Mouse (Mus musculus) CH12.LX (cell line): ENCODE measurements around the gene Vpreb2. TPM values are rescaled to one million over a fixed set of nuclear protein-coding genes. Genes with fewer than 3 reads are reported as not detected.
"Not testable (repeated sequence)": the region's sequence is repeated elsewhere in the genome, so short reads cannot be mapped to it uniquely, and the experiment has no call there.

Source experiments
- DNase-seq: peaks from one replicate; pipeline ENCODE4 v3.0.0-alpha.2; 2013; ENCODE audit errors: extremely low read depth
- H3K27ac ChIP-seq: 2 replicates; pipeline ENCODE4 v1.5.1; 2012; ENCODE audit warnings: low read depth, mild to moderate bottlenecking, control low read depth, moderate library complexity; ENCODE audit not compliant: insufficient read depth
- H3K27me3 ChIP-seq: replicated peaks from 2 replicates; pipeline ENCODE3; 2012; ENCODE audit warnings: inconsistent platforms
- H3K36me3 ChIP-seq, 2 experiments: replicated peaks in 1 of 2; 2 replicates each; pipeline versions ENCODE3 to v1.6.1; 2012; ENCODE audit warnings: inconsistent platforms in 1 of 2, low read length in 1 of 2, mild to moderate bottlenecking in 1 of 2, mixed read lengths in 1 of 2, moderate library complexity in 1 of 2; ENCODE audit not compliant: control insufficient read depth in 1 of 2, insufficient read depth in 1 of 2
- H3K4me1 ChIP-seq, 2 experiments: 2 replicates each; pipeline ENCODE4 v1.6.1; 2012; ENCODE audit warnings: inconsistent platforms in 1 of 2, moderate library complexity in 1 of 2; ENCODE audit not compliant: insufficient read depth in 2 of 2, control insufficient read depth in 1 of 2
- H3K4me2 ChIP-seq: 2 replicates; pipeline ENCODE4 v1.6.1; 2012; ENCODE audit warnings: low read depth, mild to moderate bottlenecking, control low read depth; ENCODE audit not compliant: poor library complexity, insufficient read depth, severe bottlenecking
- H3K4me3 ChIP-seq, 3 experiments: fragments of 150-350 bp in 1 of 3; sonication (generic) in 1 of 3; replicated peaks in 1 of 3; 2 replicates each; pipeline versions ENCODE3 to v1.5.1; 2011 to 2012; ENCODE audit warnings: low read depth in 2 of 3, low read length in 2 of 3, mild to moderate bottlenecking in 2 of 3, moderate library complexity in 2 of 3, control low read depth in 1 of 3, improper control_type of control experiment in 1 of 3, inconsistent platforms in 1 of 3, mixed read lengths in 1 of 3; ENCODE audit not compliant: poor library complexity in 1 of 3
- H3K79me2 ChIP-seq: replicated peaks from 2 replicates; pipeline ENCODE4 v1.6.1; 2012; ENCODE audit warnings: mild to moderate bottlenecking, moderate library complexity; ENCODE audit not compliant: control insufficient read depth, poor library complexity, insufficient read depth, severe bottlenecking; ENCODE audit errors: extremely low read depth
- H3K9ac ChIP-seq: 2 replicates; pipeline ENCODE4 v1.6.1; 2012; ENCODE audit warnings: low read depth, mild to moderate bottlenecking, control low read depth, moderate library complexity; ENCODE audit not compliant: insufficient read depth
- H3K9me3 ChIP-seq: replicated peaks from 2 replicates; pipeline ENCODE3; 2012; ENCODE audit warnings: low read length, inconsistent platforms, mixed read lengths
- BHLHE40 ChIP-seq: IDR thresholded peaks from 2 replicates; pipeline ENCODE4 v1.6.1; 2011; ENCODE audit warnings: mild to moderate bottlenecking, low read depth, low read length, improper control_type of control experiment
- CHD1 ChIP-seq: IDR thresholded peaks from 2 replicates; pipeline ENCODE4 v1.6.1; 2012; ENCODE audit warnings: low read depth, low read length, improper control_type of control experiment, inconsistent platforms
- CHD2 ChIP-seq: IDR thresholded peaks from 2 replicates; pipeline ENCODE4 v1.6.1; 2011; ENCODE audit warnings: low read length, improper control_type of control experiment
- CTCF ChIP-seq, 2 experiments: IDR thresholded peaks in 1 of 2; conservative IDR thresholded peaks in 1 of 2; 2 replicates each; pipeline ENCODE4 v1.5.1; 2011 to 2012; ENCODE audit warnings: low read depth in 2 of 2, low read length in 2 of 2, improper control_type of control experiment in 1 of 2, inconsistent platforms in 1 of 2, mild to moderate bottlenecking in 1 of 2, moderate library complexity in 1 of 2
- E2F4 ChIP-seq: IDR thresholded peaks from 2 replicates; pipeline ENCODE4 v1.6.1; 2011; ENCODE audit warnings: low read depth, low read length, improper control_type of control experiment; ENCODE audit not compliant: insufficient replicate concordance
- EP300 ChIP-seq: IDR thresholded peaks from 2 replicates; pipeline ENCODE4 v1.6.1; 2011; ENCODE audit warnings: low read length, improper control_type of control experiment
- ETS1 ChIP-seq: conservative IDR thresholded peaks from 2 replicates; pipeline ENCODE4 v1.6.1; 2012; ENCODE audit warnings: low read depth, mild to moderate bottlenecking, inconsistent platforms, low read length, improper control_type of control experiment, moderate library complexity
- IRF4 ChIP-seq: IDR thresholded peaks from 2 replicates; pipeline ENCODE4 v1.6.1; 2014; ENCODE audit warnings: low read depth, mild to moderate bottlenecking, inconsistent platforms, low read length, improper control_type of control experiment
- JUN ChIP-seq: IDR thresholded peaks from 2 replicates; pipeline ENCODE4 v1.6.1; 2011; ENCODE audit warnings: low read depth, mild to moderate bottlenecking, low read length, improper control_type of control experiment, moderate library complexity; ENCODE audit not compliant: insufficient read depth
- JUND ChIP-seq: conservative IDR thresholded peaks from 2 replicates; pipeline ENCODE4 v1.6.1; 2011; ENCODE audit warnings: low read depth, low read length, improper control_type of control experiment
- MAFK ChIP-seq: IDR thresholded peaks from 2 replicates; pipeline ENCODE4 v1.6.1; 2011; ENCODE audit warnings: low read length, improper control_type of control experiment; ENCODE audit not compliant: insufficient replicate concordance
- MAX ChIP-seq: IDR thresholded peaks from 2 replicates; pipeline ENCODE4 v1.6.1; 2011; ENCODE audit warnings: low read length, improper control_type of control experiment
- MXI1 ChIP-seq: IDR thresholded peaks from 2 replicates; pipeline ENCODE4 v1.6.1; 2011; ENCODE audit warnings: mild to moderate bottlenecking, low read depth, low read length, improper control_type of control experiment
- MYC ChIP-seq: IDR thresholded peaks from 2 replicates; pipeline ENCODE4 v1.6.1; 2011; ENCODE audit warnings: low read depth, mild to moderate bottlenecking, improper control_type of control experiment, low read length
- NELFE ChIP-seq: IDR thresholded peaks from 2 replicates; pipeline ENCODE4 v1.6.1; 2011; ENCODE audit warnings: low read depth, low read length, improper control_type of control experiment
- NRF1 ChIP-seq: IDR thresholded peaks from 2 replicates; pipeline ENCODE4 v1.6.1; 2014; ENCODE audit warnings: low read depth, mild to moderate bottlenecking, inconsistent platforms, low read length, improper control_type of control experiment, moderate library complexity
- PAX5 ChIP-seq: IDR thresholded peaks from 2 replicates; pipeline ENCODE4 v1.6.1; 2012; ENCODE audit warnings: low read length, inconsistent platforms, mixed read lengths
- POLR2A ChIP-seq: IDR thresholded peaks from 2 replicates; pipeline ENCODE4 v1.6.1; 2011; ENCODE audit warnings: low read depth, mild to moderate bottlenecking, improper control_type of control experiment, low read length
- POLR2AphosphoS2 ChIP-seq: IDR thresholded peaks from 2 replicates; pipeline ENCODE4 v1.6.1; 2011; ENCODE audit warnings: low read depth, low read length, improper control_type of control experiment
- RCOR1 ChIP-seq: conservative IDR thresholded peaks from 2 replicates; pipeline ENCODE4 v1.6.1; 2012; ENCODE audit warnings: low read depth, mild to moderate bottlenecking, inconsistent platforms, low read length, improper control_type of control experiment
- SIN3A ChIP-seq: IDR thresholded peaks from 2 replicates; pipeline ENCODE4 v1.6.1; 2012; ENCODE audit warnings: low read length, improper control_type of control experiment, inconsistent platforms
- SMC3 ChIP-seq: IDR thresholded peaks from 2 replicates; pipeline ENCODE4 v1.6.1; 2011; ENCODE audit warnings: low read depth, low read length, improper control_type of control experiment
- USF1 ChIP-seq: IDR thresholded peaks from 2 replicates; pipeline ENCODE4 v1.6.1; 2014; ENCODE audit warnings: low read depth, mild to moderate bottlenecking, inconsistent platforms, low read length, improper control_type of control experiment
- ZMIZ1 ChIP-seq: IDR thresholded peaks from 2 replicates; pipeline ENCODE4 v1.6.1; 2012; ENCODE audit warnings: low read depth, mild to moderate bottlenecking, inconsistent platforms, low read length, improper control_type of control experiment
- ZNF384 ChIP-seq: IDR thresholded peaks from 2 replicates; pipeline ENCODE4 v1.6.1; 2012; ENCODE audit warnings: low read depth, low read length, improper control_type of control experiment, inconsistent platforms
- dilution Hi-C: fragments of 300-500 bp; cut with MboI; formaldehyde crosslinking; loops from 2 replicates; pipeline ENCODE4 v1.14.3; 2020; ENCODE audit warnings: low sequenced_read_pairs; ENCODE audit not compliant: extremely low pct_unique_long_range_greater_than_20kb, extremely low pct_ligation_motif_present
- in situ Hi-C: fragments of 300-500 bp; cut with MboI; formaldehyde crosslinking; loops from 3 replicates; pipeline ENCODE4 v1.14.3; 2019; ENCODE audit warnings: low sequenced_read_pairs, low pct_ligation_motif_present, low pct_unique_long_range_greater_than_20kb, mixed read lengths
- polyA plus RNA-seq: library from polyadenylated mRNA; unstranded; fragments of >175 nt; gene quantifications from 2 replicates; pipeline ENCODE4 v1.2.1, GENCODE M21; 2012; ENCODE audit warnings: low read depth; ENCODE audit not compliant: insufficient read length
- total RNA-seq, 2 experiments: library from RNA; depleted of rRNA; stranded (reverse); fragments of 300-350 nt in 1 of 2; fragments of >200 nt in 1 of 2; gene quantifications; 2 replicates each; pipeline ENCODE4 v1.2.3; 2012 to 2014

Vpreb2 gene
- total and polyA plus RNA-seq, 3 experiments: 0.54 TPM; not detected in 2

GRCm38 (mm10) chr16:17950068-17950467, 30.2 kb upstream of the Vpreb2 start:
- Histone ChIP-seq H3K4me1 (peaks cover 0 to 6% of the 10 kb centered on the region in 2 experiments; a peak in 1 of 4 replicates), H3K9me3 (peaks cover 5% of the 10 kb centered on the region), H3K79me2 (no peaks in the 10 kb centered on the region), H3K27me3 (peaks cover 46% of the 10 kb centered on the region), H3K4me3 (no peak overlapping the region), H3K4me2 (no peak overlapping the region), H3K9ac (no peak overlapping the region), H3K27ac (no peak overlapping the region), H3K36me3 (no peaks in the 10 kb centered on the region)
- no peak for DNase-seq
- dilution Hi-C loops (no loop called here), in situ Hi-C loops (no loop called here)
- TF ChIP-seq RCOR1 (no peak), POLR2A (no peak), ZNF384 (no peak), ZMIZ1 (no peak), BHLHE40 (no peak), PAX5 (no peak), CHD1 (no peak), MAX (no peak), ETS1 (no peak), E2F4 (no peak), SMC3 (no peak), SIN3A (no peak), JUND (no peak), EP300 (no peak), NRF1 (no peak), MXI1 (no peak), NELFE (no peak), MAFK (no peak), POLR2AphosphoS2 (no peak)

GRCm38 (mm10) chr16:17951618-17952017, 28.6 kb upstream of the Vpreb2 start:
- H3K4me3 ChIP-seq: no peak overlapping the region
- dilution Hi-C loops (no loop called here), in situ Hi-C loops (no loop called here)
- H3K27ac ChIP-seq: no peak overlapping the region
- 0 out of 4 replicates have a peak, but pooled peaks cover 0 to 3% of the 10 kb centered on the region in 2 experiments for H3K4me1 ChIP-seq
- H3K36me3 ChIP-seq: no peaks in the 10 kb centered on the region
- no peaks in the 10 kb centered on the region for H3K79me2 ChIP-seq
- H3K4me2 ChIP-seq: no peak overlapping the region
- no peak for TF ChIP-seq CHD2
- no peak for TF ChIP-seq RCOR1
- TF ChIP-seq MYC: no peak
- TF ChIP-seq NELFE: no peak
- TF ChIP-seq MAFK: no peak
- no peak for TF ChIP-seq CHD1
- TF ChIP-seq ZNF384: no peak
- TF ChIP-seq MAX: no peak
- TF ChIP-seq SMC3: no peak
- no peak for TF ChIP-seq JUN
- no peak for TF ChIP-seq IRF4
- no peak for TF ChIP-seq BHLHE40
- no peak for TF ChIP-seq CTCF (conservative IDR thresholded peaks at IDR 0.05 in 1 of 2, IDR thresholded peaks at IDR 0.05 in 1 of 2; ENCODE audit: low read depth in 2 of 2, low read length in 2 of 2)
- no peak for TF ChIP-seq USF1
- TF ChIP-seq E2F4: no peak
- no peak overlapping the region for H3K9ac ChIP-seq
- peaks cover 37% of the 10 kb centered on the region for H3K27me3 ChIP-seq
- peaks cover 9% of the 10 kb centered on the region for H3K9me3 ChIP-seq
- no peak for DNase-seq

- H3K4me1 ChIP-seq, H3K4me2 ChIP-seq, H3K36me3 ChIP-seq, H3K27ac ChIP-seq, H3K4me3 ChIP-seq, in situ Hi-C loops, DNase-seq, dilution Hi-C loops, H3K9ac ChIP-seq, H3K79me2 ChIP-seq: not testable (repeated sequence)
- Histone ChIP-seq H3K27me3 (peaks cover 34% of the 10 kb centered on the region), H3K9me3 (peaks cover 12% of the 10 kb centered on the region)
Observed at GRCm38 (mm10) chr16:17956052-17956638, 24.1 kb upstream of the Vpreb2 start.
